Mouse (Mus musculus) thymus, postnatal 4 days (tissue): Measurements from ENCODE around the gene Slc25a29.

Experiments used
- DNase-seq: peaks from one replicate; pipeline ENCODE4 v3.0.0; 2021

Gene Slc25a29

GRCm38 (mm10) chr12:108833408-108833807, 2.3 kb downstream of the Slc25a29 start:
- DNase-seq: no peak

- DNase-seq: no peak
Observed at GRCm38 (mm10) chr12:108832851-108833250, 2.8 kb downstream of the Slc25a29 start.

- DNase-seq: no peak
Observed at GRCm38 (mm10) chr12:108831966-108832643, 3.6 kb downstream of the Slc25a29 start.

GRCm38 (mm10) chr12:108830358-108830757, 5.3 kb downstream of the Slc25a29 start:
- no peak for DNase-seq

DNA sequence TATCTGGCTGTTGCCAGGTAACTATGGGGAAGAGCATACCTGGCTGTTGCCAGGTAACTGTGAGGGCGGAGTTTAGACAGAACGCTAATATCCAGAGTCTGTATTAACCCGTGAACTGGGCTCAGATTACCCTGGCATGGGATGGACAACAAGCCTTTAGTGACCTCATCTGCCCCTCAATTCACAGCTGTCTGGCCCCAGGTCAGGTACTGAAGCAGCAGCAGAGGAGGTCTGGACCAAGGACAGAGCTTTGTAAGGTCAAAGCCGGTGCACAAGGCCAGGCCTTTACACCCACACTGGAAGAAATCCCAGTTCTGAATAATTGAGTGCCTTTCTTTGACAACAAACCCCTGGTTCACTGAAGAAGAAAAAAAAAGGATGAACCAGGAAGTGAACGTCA, 6.0 kb downstream of the Slc25a29 start:
- DNase-seq: no peak

DNA sequence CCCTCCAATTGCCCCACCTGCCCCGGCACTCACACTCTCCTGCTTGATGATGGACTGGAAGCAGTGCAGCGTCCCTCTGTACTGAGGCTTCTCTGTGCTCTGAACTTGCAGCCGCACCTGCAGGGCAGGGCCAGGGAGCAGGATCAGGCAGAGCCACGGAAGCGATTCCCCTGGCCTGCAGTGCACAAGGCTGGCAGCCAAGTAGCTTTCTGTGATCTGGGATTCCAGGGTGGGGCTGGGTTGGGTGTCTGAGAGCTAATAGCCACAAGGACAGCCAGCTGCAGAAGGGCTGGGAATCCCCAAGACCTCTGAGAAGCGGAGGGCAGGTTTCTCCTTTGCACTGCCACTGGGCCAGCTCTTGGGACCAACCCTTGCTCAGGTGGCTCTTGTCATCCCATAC, 8.0 kb downstream of the Slc25a29 start:
- no peak for DNase-seq

- DNase-seq: no peak
Observed at GRCm38 (mm10) chr12:108826958-108827535, 8.6 kb downstream of the Slc25a29 start.

DNA sequence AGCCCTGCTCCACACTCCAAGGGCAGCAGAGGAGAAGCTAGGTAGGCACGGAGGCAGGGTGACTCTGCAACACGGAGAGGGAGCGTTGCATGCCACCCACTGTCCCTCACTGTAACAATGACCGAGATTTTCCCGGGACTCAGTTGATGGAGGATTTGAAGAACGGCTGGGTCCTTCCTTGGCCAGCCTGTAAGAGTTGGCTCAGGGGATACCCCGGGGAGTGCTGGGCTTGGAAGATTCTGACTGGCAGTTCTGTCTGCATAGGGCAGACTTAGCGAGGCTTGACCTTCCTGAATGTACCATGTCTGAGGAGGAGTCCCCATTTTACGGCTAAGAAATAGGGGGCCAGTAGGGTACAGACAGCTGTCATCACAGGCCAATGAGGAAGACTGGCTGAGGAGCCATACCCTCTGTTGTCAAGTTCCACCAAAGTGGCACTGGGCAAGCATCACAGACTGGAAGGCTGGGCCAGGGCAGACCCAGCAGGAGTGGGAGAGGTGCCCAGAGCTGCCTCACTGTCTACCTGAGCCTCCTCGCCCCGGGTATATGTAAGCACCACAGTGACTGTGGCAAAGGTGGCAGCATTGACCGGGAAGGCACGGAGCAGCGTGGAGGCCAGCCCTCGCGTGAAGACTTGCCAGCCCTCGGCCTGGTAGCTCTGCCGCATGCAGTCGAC, 9.3 kb downstream of the Slc25a29 start:
- no peak for DNase-seq

- no peak for DNase-seq
Observed at GRCm38 (mm10) chr12:108825561-108826224, 10.0 kb downstream of the Slc25a29 start.

- DNase-seq: no peak
Observed at GRCm38 (mm10) chr12:108824225-108824874, 11.3 kb downstream of the Slc25a29 start.

GRCm38 (mm10) chr12:108823036-108823435, 12.6 kb downstream of the Slc25a29 start:
- no peak for DNase-seq

DNA sequence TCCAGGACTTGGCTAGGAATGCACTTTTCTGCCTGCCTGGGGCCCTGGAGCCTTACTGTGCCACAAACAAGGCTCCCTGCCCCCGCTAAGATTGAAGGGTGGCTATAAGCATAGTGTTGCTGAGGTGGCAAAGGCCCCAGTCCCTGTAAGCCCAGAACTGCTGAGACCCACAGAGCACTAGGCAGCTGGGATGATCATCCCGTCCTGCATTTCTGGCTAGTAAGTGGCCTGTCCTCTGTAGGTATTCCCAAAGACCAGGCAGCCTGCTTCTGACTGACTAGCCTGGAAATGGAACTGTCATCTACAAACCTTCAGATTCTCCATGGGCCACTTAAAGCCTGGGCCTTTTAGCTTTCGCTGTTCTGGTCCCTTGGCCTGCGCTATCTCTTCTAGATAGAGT, 15.2 kb downstream of the Slc25a29 start:
- DNase-seq: no peak

DNA sequence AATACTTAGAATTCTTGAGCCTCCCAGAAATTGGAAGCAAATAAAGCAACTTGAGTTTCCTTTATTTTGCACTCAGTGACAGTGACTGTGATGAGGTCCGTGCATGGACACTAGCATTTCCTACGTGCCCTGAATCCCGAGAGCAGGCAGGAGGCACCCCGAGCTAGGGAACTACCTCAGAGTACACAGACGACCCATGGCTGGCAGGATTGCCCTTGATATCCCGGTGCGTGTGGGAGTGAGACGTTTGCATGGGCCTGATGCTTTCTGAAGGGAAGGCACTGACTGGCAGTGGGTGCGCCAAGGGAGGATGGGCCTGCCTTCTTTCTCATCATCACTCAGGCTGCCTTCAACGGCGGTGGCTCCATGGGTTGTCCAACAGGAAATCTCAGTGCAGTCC, 19.1 kb downstream of the Slc25a29 start:
- DNase-seq: no peak

DNA sequence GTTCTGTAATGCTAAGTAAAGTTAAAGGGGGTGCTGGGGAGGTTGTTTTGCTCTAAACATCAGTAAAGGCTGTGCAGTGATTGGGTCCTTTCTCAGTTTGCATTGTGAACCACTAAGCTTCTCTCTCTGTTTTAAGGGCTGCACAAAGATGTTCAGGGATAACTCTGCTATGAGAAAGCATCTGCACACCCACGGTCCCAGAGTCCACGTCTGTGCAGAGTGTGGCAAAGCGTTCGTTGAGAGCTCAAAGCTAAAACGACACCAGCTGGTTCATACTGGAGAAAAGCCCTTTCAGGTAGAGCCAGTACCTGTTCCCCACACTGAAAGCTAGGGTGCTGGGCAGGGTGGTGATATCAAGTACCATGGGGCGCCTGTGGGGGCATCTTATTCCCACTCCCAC, 21.2 kb downstream of the Slc25a29 start:
- no peak for DNase-seq

DNA sequence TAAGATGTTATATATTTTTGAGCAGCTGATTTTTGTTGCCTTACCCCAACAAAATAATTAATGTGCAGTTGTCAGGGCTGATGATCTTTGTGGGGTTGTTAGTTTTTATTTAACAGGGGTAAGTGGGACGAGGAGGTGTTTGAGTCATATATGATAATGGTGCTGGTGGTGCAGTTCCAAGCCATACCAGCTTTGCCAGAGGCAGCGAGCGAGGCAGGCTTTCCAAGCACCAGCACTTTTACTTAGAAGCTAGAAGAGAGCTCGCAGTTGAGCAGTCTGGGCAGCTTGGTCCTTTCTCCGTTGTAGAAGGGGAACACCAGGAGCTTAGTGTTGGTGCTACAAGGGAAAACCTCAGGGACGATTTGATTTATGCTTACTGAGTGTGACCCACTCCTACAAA, 23.2 kb downstream of the Slc25a29 start:
- DNase-seq: no peak

- peak; percentile 49 for DNase-seq
Observed at GRCm38 (mm10) chr12:108811133-108811532, 24.6 kb downstream of the Slc25a29 start.

DNA sequence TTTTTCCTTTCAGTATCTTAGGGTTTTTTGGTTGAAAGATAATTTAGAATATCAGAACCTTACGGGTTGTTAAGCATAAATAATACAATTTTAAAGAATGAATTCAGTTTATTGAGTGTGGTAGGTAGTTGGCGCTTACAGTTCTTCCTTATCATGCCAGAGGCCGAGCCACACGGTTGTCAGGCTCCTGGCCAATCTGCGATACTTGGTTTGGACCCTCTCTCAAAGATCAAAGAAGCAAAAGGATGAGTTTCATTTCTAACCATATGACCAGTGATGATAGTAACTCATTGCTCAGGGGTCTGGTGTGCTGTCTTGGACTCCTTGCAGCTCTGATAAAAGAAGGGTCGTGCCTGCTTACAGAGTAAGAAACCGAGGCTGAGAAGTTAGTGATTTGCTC, 25.4 kb downstream of the Slc25a29 start:
- DNase-seq: no peak

- DNase-seq: no peak
Observed at GRCm38 (mm10) chr12:108809771-108810170, 25.9 kb downstream of the Slc25a29 start.

- DNase-seq: no peak
Observed at GRCm38 (mm10) chr12:108808465-108808864, 27.2 kb downstream of the Slc25a29 start.

GRCm38 (mm10) chr12:108804388-108804787, 31.3 kb downstream of the Slc25a29 start:
- no peak for DNase-seq

- DNase-seq: no peak
Observed at GRCm38 (mm10) chr12:108801613-108802012, 34.1 kb downstream of the Slc25a29 start.

DNA sequence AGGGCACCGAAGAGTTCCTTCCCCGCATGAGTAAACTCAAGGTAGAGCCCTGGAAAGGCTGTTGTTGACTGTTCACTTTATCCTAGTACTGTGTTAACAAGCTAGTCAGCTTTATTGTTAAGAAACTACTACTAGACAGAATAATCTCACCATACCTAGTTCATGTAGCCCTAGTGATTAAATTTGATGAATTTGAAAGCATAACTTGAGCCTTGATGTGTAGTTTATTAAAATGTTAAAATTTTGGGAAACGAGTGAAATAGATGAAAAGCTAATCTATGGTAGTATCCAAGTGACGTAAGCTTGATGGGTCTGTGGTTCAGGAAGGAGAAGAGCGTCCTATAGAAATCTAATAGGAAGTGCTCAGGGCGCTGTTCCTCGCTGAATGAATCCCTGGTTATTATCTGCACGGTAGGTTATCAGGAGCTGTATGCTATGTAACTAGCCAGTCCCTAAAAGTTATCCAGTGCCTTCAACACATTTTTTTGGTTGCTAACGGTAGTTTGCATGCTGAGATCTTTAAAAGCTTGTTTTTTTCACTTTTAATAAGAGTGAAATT, 40.6 kb downstream of the Slc25a29 start:
- DNase-seq: no peak
